Mouse (Mus musculus) frontal cortex, adult 2 months (tissue): ENCODE results near the gene Hist1h2ad. TPM values are rescaled to one million over a fixed set of nuclear protein-coding genes. Genes with fewer than 3 reads are reported as not detected.
"Not testable (repeated sequence)": the region's sequence is repeated elsewhere in the genome, so short reads cannot be mapped to it uniquely, and the experiment has no call there.

Experiments used
- DNase-seq, 2 experiments: peaks; one replicate each; pipeline ENCODE4 v3.0.0; 2022; ENCODE audit warnings: low spot score in 1 of 2; ENCODE audit errors: extremely low spot score in 1 of 2
- polyA plus RNA-seq: library from polyadenylated mRNA; depleted of rRNA; stranded (reverse); fragments of >200 nt; gene quantifications from 2 replicates; pipeline ENCODE4 v1.2.3, GENCODE M21; 2012

The Hist1h2ad gene
- polyA plus RNA-seq, 1 experiment: 1.9 TPM

GRCm38 (mm10) chr13:23539821-23540220 is 34.4 kb upstream of the Hist1h2ad start:
- not testable (repeated sequence) for DNase-seq

GRCm38 (mm10) chr13:23541497-23541896 is 32.7 kb upstream of the Hist1h2ad start:
- DNase-seq: no peak

- DNase-seq: not testable (repeated sequence)
Measured at GRCm38 (mm10) chr13:23542225-23542980, 31.8 kb upstream of the Hist1h2ad start.

GRCm38 (mm10) chr13:23542999-23543607 is 31.1 kb upstream of the Hist1h2ad start, which contains the start of gene Hist1h2bh:
Hist1h2bh (minus strand) TSS chr13:23543392.
- peak; percentile 87 to 90 for DNase-seq

- DNase-seq: peak; percentile 81 to 96
Measured at GRCm38 (mm10) chr13:23543965-23544786, 30.0 kb upstream of the Hist1h2ad start, which contains the start of gene Hist1h3f. Hist1h3f (plus strand) TSS chr13:23544052.

GRCm38 (mm10) chr13:23544787-23545120 is 29.4 kb upstream of the Hist1h2ad start:
- DNase-seq: not testable (repeated sequence)

GRCm38 (mm10) chr13:23546694-23547093 is 27.5 kb upstream of the Hist1h2ad start:
- no peak for DNase-seq

- DNase-seq: no peak
Measured at GRCm38 (mm10) chr13:23550761-23551145, 23.4 kb upstream of the Hist1h2ad start.

- DNase-seq: peak; percentile 93 to 96
Measured at GRCm38 (mm10) chr13:23551146-23551834, 22.9 kb upstream of the Hist1h2ad start, which contains the start of gene Hist1h4f. Hist1h4f (minus strand) TSS chr13:23551648.

- DNase-seq: no peak
Measured at GRCm38 (mm10) chr13:23551931-23552914, 22.0 kb upstream of the Hist1h2ad start.

GRCm38 (mm10) chr13:23552962-23553361 is 21.2 kb upstream of the Hist1h2ad start, which contains the start of gene Hist1h1d:
Hist1h1d (plus strand) TSS chr13:23553262.
- no peak for DNase-seq

- DNase-seq: no peak
Measured at GRCm38 (mm10) chr13:23554393-23554792, 19.8 kb upstream of the Hist1h2ad start.

- DNase-seq: peak; percentile 69 to 88
Measured at GRCm38 (mm10) chr13:23554925-23555838, 19.0 kb upstream of the Hist1h2ad start.

- DNase-seq: peak; percentile 82 to 90
Measured at GRCm38 (mm10) chr13:23555839-23556416, 18.3 kb upstream of the Hist1h2ad start.

GRCm38 (mm10) chr13:23556906-23557305 is 17.3 kb upstream of the Hist1h2ad start:
- no peak for DNase-seq

- DNase-seq: not testable (repeated sequence)
Measured at GRCm38 (mm10) chr13:23560699-23561098, 13.5 kb upstream of the Hist1h2ad start.

- DNase-seq: not testable (repeated sequence)
Measured at GRCm38 (mm10) chr13:23561531-23561882, 12.7 kb upstream of the Hist1h2ad start.
